Mouse (Mus musculus): ENCODE measurements around the gene Slc34a2. TPM values are rescaled to one million over a fixed set of nuclear protein-coding genes. Genes with fewer than 3 reads are reported as not detected.

Slc34a2 gene
- polyA plus RNA-seq, 1 experiment from 2014 or later, result not detected

DNA sequence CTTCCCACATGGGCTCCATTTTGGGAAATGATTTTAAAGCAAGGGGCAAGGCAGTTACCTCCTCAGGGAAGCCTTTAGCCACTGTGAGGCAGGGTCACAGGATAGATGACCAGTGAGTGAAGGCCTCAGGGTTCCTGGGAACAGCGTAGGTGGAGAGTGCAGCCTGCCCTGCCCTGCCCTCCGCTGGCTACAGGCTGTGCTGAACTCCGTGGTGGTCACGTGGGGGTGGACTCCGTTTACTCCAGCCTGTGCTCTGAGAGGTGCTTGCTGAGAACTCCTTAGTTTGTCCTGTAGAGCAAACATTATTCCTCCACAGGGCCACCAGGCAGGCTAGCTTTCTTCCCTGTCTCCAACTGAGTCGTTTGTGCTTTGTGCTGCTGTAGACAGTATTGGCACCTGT lies 10.1 kb downstream of the Slc34a2 start:
- Histone ChIP-seq H3K27me3 (ENCODE audit: low read depth, poor library complexity, severe bottlenecking) (peaks cover 45% of the 10 kb centered on the region), H3K36me3 (no peaks in the 10 kb centered on the region), H3K27ac (no peak overlapping the region), H3K4me3 (no peak overlapping the region), H3K9me3 (replicated peaks) (no peaks in the 10 kb centered on the region), H3K4me1 (peaks cover 18% of the 10 kb centered on the region)
- WGBS, result 14% methylated on average over 6 of the region's 6 CpGs
- DNase-seq (ENCODE audit: low spot score), result no peak

GRCm38 (mm10) chr5:53048599-53048998 lies 10.7 kb downstream of the Slc34a2 start:
- peaks cover 45% of the 10 kb centered on the region for H3K27me3 ChIP-seq (ENCODE audit: low read depth, poor library complexity, severe bottlenecking)
- H3K4me3 ChIP-seq, result peak overlapping the region; percentile 52
- DNase-seq (ENCODE audit: low spot score), result no peak
- WGBS, result 36% methylated on average over 4 of the region's 4 CpGs
- no peaks in the 10 kb centered on the region for H3K9me3 ChIP-seq (replicated peaks)
- peaks cover 18% of the 10 kb centered on the region for H3K4me1 ChIP-seq
- H3K36me3 ChIP-seq, result no peaks in the 10 kb centered on the region
- no peak overlapping the region; the same call in 1 of the 2 replicates for H3K27ac ChIP-seq

DNA sequence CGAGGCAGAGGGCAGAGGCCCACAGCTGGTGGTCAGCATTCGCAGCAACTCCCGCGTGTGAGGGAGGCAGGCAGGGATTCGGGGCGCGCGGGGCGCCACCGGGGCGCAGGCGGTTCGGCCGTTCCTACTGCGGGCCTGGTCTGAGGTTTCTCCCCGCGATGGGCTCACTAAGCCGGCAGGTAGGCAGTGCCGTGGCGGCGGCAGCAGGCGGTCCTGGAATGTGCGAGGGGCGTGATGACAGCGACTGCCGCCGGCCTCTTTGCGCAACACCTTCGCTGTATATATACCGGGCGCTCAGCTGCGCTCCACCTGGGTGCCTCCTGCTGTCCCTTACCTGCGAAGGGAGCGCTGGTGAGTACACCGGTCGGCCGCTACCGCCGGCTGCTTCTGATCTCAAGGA lies 11.2 kb downstream of the Slc34a2 start:
- Histone ChIP-seq H3K4me3 (peak overlapping the region; percentile 52), H3K27ac (no peak overlapping the region), H3K9me3 (replicated peaks) (no peaks in the 10 kb centered on the region), H3K36me3 (no peaks in the 10 kb centered on the region), H3K4me1 (peaks cover 18% of the 10 kb centered on the region), H3K27me3 (ENCODE audit: low read depth, poor library complexity, severe bottlenecking) (peaks cover 45% of the 10 kb centered on the region)
- peak; percentile 56 for DNase-seq (ENCODE audit: low spot score)
- 2% methylated on average over 39 of the region's 39 CpGs for WGBS

GRCm38 (mm10) chr5:53050963-53051362 lies 13.1 kb downstream of the Slc34a2 start:
- Histone ChIP-seq H3K27ac (no peak overlapping the region), H3K4me1 (peaks cover 18% of the 10 kb centered on the region), H3K36me3 (no peaks in the 10 kb centered on the region), H3K27me3 (ENCODE audit: low read depth, poor library complexity, severe bottlenecking) (peaks cover 45% of the 10 kb centered on the region), H3K9me3 (replicated peaks) (no peaks in the 10 kb centered on the region), H3K4me3 (no peak overlapping the region)
- WGBS, result 47% methylated on average over 1 of the region's 1 CpGs
- DNase-seq (ENCODE audit: low spot score), result no peak

GRCm38 (mm10) chr5:53053246-53053645 lies 15.4 kb downstream of the Slc34a2 start:
- Histone ChIP-seq H3K4me1 (peaks cover 13% of the 10 kb centered on the region), H3K27me3 (ENCODE audit: low read depth, poor library complexity, severe bottlenecking) (peaks cover 35% of the 10 kb centered on the region), H3K27ac (no peak overlapping the region), H3K4me3 (no peak overlapping the region), H3K36me3 (no peaks in the 10 kb centered on the region), H3K9me3 (replicated peaks) (no peaks in the 10 kb centered on the region)
- DNase-seq (ENCODE audit: low spot score), result no peak
- 86% methylated on average over 2 of the region's 2 CpGs for WGBS

DNA sequence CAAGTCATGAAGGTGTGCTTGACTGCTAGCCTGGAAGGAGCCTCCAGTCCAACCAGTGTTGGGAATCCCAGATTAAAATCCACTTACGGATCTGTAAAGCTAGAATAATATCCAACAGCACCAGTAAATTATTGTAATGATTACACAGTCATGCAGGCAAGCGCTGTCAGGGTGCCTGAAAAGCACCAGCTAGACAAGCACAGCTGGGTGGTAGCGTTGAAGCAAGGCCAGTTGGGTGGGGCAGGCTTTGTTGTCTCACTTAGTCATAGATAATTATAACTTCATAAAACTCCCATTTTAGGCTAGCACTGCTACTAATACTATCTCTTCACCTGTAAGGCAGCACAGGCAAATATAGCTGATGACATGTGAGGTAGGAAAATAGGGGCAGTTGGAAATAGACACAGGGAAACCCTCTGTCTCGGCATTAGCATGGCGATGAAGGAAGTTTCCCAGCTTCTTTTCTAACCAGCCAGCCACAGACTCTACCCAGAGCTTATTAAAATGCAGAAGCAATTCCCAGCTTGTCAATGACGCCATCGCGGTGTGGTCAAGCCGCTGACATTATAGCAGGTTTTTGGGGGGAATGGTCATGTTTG lies 23.8 kb downstream of the Slc34a2 start:
- Histone ChIP-seq H3K27ac (no peak overlapping the region), H3K9me3 (replicated peaks) (no peaks in the 10 kb centered on the region), H3K4me1 (no peaks in the 10 kb centered on the region), H3K27me3 (ENCODE audit: low read depth, poor library complexity, severe bottlenecking) (no peaks in the 10 kb centered on the region), H3K36me3 (no peaks in the 10 kb centered on the region), H3K4me3 (no peak overlapping the region)
- no peak for DNase-seq (ENCODE audit: low spot score)
- WGBS, result 94% methylated on average over 9 of the region's 9 CpGs

GRCm38 (mm10) chr5:53074553-53074952 lies 36.7 kb downstream of the Slc34a2 start:
- Histone ChIP-seq H3K4me1 (no peaks in the 10 kb centered on the region), H3K9me3 (replicated peaks) (no peaks in the 10 kb centered on the region), H3K36me3 (no peaks in the 10 kb centered on the region), H3K27ac (no peak overlapping the region), H3K4me3 (no peak overlapping the region), H3K27me3 (ENCODE audit: low read depth, poor library complexity, severe bottlenecking) (no peaks in the 10 kb centered on the region)
- no peak for DNase-seq (ENCODE audit: low spot score)
- 76% methylated on average over 6 of the region's 6 CpGs for WGBS

DNA sequence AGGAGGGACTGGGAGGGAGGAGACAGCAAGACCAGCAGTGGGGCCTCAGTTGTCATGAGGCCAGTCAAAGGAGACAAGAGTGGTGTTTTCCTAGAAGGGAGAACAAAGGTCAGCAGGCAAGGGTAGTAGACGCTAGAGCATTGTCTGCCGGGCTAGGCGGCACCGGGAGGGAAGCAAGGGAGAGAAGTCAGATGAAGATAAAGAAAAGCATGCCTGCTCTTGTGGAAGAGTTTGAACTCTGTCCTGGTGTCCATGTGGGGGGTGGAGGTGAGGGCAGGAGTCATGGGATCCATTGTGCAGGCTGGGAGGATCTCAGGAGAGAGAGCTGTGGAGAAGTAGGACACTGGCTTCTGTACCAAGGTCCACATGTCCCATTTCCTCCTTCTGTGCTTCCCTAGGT lies 40.6 kb downstream of the Slc34a2 start:
- Histone ChIP-seq H3K27me3 (ENCODE audit: low read depth, poor library complexity, severe bottlenecking) (no peaks in the 10 kb centered on the region), H3K27ac (no peak overlapping the region), H3K4me1 (no peaks in the 10 kb centered on the region), H3K4me3 (no peak overlapping the region), H3K9me3 (replicated peaks) (no peaks in the 10 kb centered on the region), H3K36me3 (no peaks in the 10 kb centered on the region)
- DNase-seq (ENCODE audit: low spot score), result no peak
- WGBS, result 91% methylated on average over 4 of the region's 4 CpGs

GRCm38 (mm10) chr5:53087452-53087851 lies 49.6 kb downstream of the Slc34a2 start:
- no peaks in the 10 kb centered on the region for H3K9me3 ChIP-seq (replicated peaks)
- no peaks in the 10 kb centered on the region for H3K4me1 ChIP-seq
- no peak overlapping the region for H3K4me3 ChIP-seq
- WGBS, result 90% methylated on average over 7 of the region's 7 CpGs
- H3K36me3 ChIP-seq, result no peaks in the 10 kb centered on the region
- H3K27me3 ChIP-seq (ENCODE audit: low read depth, poor library complexity, severe bottlenecking), result no peaks in the 10 kb centered on the region
- no peak overlapping the region for H3K27ac ChIP-seq
- no peak for DNase-seq (ENCODE audit: low spot score)

DNA sequence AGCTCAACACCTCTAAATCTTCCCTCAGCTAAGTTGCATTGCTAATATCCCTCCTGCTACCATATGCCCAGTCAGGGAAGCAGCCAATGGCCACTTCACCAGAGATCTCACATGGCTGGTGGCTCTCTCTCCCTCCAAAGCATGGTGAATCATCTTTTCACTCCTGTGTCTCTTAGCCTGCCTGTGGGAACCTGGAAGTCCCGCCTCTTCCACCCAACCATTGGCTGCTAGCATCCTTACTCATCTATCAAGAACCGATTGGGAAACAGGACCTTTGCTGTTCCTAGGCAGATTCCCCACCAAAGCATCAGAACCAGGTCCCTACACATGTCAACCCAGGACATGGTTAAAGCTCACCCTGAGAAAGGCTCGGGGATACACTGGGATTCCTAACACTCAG lies 53.5 kb downstream of the Slc34a2 start:
- Histone ChIP-seq H3K27ac (no peak overlapping the region), H3K9me3 (replicated peaks) (no peaks in the 10 kb centered on the region), H3K36me3 (no peaks in the 10 kb centered on the region), H3K4me1 (no peaks in the 10 kb centered on the region), H3K4me3 (no peak overlapping the region), H3K27me3 (ENCODE audit: low read depth, poor library complexity, severe bottlenecking) (no peaks in the 10 kb centered on the region)
- no peak for DNase-seq (ENCODE audit: low spot score)
- 79% methylated on average over 3 of the region's 3 CpGs for WGBS

GRCm38 (mm10) chr5:53101848-53102473 lies 64.1 kb downstream of the Slc34a2 start:
- no peak overlapping the region for H3K4me3 ChIP-seq
- no peak for DNase-seq (ENCODE audit: low spot score)
- H3K4me1 ChIP-seq, result 0 out of 2 replicates have a peak, but pooled peaks cover 3% of the 10 kb centered on the region
- 80% methylated on average over 12 of the region's 12 CpGs for WGBS
- no peaks in the 10 kb centered on the region for H3K36me3 ChIP-seq
- H3K27me3 ChIP-seq (ENCODE audit: low read depth, poor library complexity, severe bottlenecking), result no peaks in the 10 kb centered on the region
- H3K9me3 ChIP-seq (replicated peaks), result no peaks in the 10 kb centered on the region
- no peak overlapping the region for H3K27ac ChIP-seq

- H3K4me1 ChIP-seq, result 0 out of 2 replicates have a peak, but pooled peaks cover 3% of the 10 kb centered on the region
- DNase-seq (ENCODE audit: low spot score), result no peak
- no peaks in the 10 kb centered on the region for H3K27me3 ChIP-seq (ENCODE audit: low read depth, poor library complexity, severe bottlenecking)
- no peaks in the 10 kb centered on the region for H3K9me3 ChIP-seq (replicated peaks)
- H3K4me3 ChIP-seq, result no peak overlapping the region
- WGBS, result 79% methylated on average over 13 of the region's 13 CpGs
- no peak overlapping the region for H3K27ac ChIP-seq
- no peaks in the 10 kb centered on the region for H3K36me3 ChIP-seq
Measured at GRCm38 (mm10) chr5:53104177-53104855, 66.4 kb downstream of the Slc34a2 start.

GRCm38 (mm10) chr5:53105716-53106115 lies 67.8 kb downstream of the Slc34a2 start:
- H3K4me3 ChIP-seq, result no peak overlapping the region
- 78% methylated on average over 8 of the region's 8 CpGs for WGBS
- H3K27me3 ChIP-seq (ENCODE audit: low read depth, poor library complexity, severe bottlenecking), result no peaks in the 10 kb centered on the region
- H3K36me3 ChIP-seq, result no peaks in the 10 kb centered on the region
- 0 out of 2 replicates have a peak, but pooled peaks cover 3% of the 10 kb centered on the region for H3K4me1 ChIP-seq
- no peak for DNase-seq (ENCODE audit: low spot score)
- H3K27ac ChIP-seq, result no peak overlapping the region
- H3K9me3 ChIP-seq (replicated peaks), result no peaks in the 10 kb centered on the region
